Mouse (Mus musculus) kidney, embryonic 15.5 days (tissue): ENCODE measurements around the gene Ndufa6. TPM values are rescaled to one million over a fixed set of nuclear protein-coding genes. Genes with fewer than 3 reads are reported as not detected.
"Not testable (repeated sequence)": the region's sequence is repeated elsewhere in the genome, so short reads cannot be mapped to it uniquely, and the experiment has no call there.

Source experiments
- ATAC-seq: fragments of 200-750 bp; cut with Nextera tagmentation; replicated peaks from 2 replicates; pipeline ENCODE4 v1.8.0; 2017; ENCODE audit warnings: moderate TSS enrichment; ENCODE audit not compliant: low FRiP score
- H3K27ac ChIP-seq: fragments of 300-500 bp; sonication (generic); 2 replicates; pipeline ENCODE4 v1.5.1; 2015; ENCODE audit warnings: mild to moderate bottlenecking, inconsistent platforms
- H3K27me3 ChIP-seq: fragments of 300-500 bp; sonication (generic); 2 replicates; pipeline ENCODE4 v1.6.1; 2015; ENCODE audit warnings: inconsistent platforms
- H3K36me3 ChIP-seq: fragments of 300-500 bp; sonication (generic); 2 replicates; pipeline ENCODE4 v1.6.1; 2015; ENCODE audit warnings: inconsistent platforms
- H3K4me1 ChIP-seq: fragments of 300-500 bp; sonication (generic); 2 replicates; pipeline ENCODE4 v1.6.1; 2015; ENCODE audit warnings: inconsistent platforms
- H3K4me2 ChIP-seq: fragments of 300-500 bp; sonication (generic); 2 replicates; pipeline ENCODE4 v1.6.1; 2015; ENCODE audit warnings: moderate library complexity, mild to moderate bottlenecking, inconsistent platforms
- H3K4me3 ChIP-seq: fragments of 300-500 bp; sonication (generic); replicated peaks from 2 replicates; pipeline ENCODE4 v1.5.1; 2015; ENCODE audit warnings: mild to moderate bottlenecking, inconsistent platforms
- H3K9ac ChIP-seq: fragments of 300-500 bp; sonication (generic); 2 replicates; pipeline ENCODE4 v1.6.1; 2015; ENCODE audit warnings: mild to moderate bottlenecking, inconsistent platforms
- H3K9me3 ChIP-seq: fragments of 300-500 bp; sonication (generic); replicated peaks from 2 replicates; pipeline ENCODE4 v1.6.1; 2016; ENCODE audit warnings: inconsistent platforms
- WGBS: fragments of 180-500 bp; shearing (Covaris S2); methylation state at CpG from one replicate; pipeline ENCODE4 v1.1.7; 2015; ENCODE audit warnings: mixed read lengths; 5-methylcytosine and 5-hydroxymethylcytosine counted together
- polyA plus RNA-seq: library from polyadenylated mRNA; unstranded; fragments of >200 nt; fragmentation: Nextera tagmentation; extraction: Ambion mirVana; gene quantifications from 2 replicates; pipeline ENCODE4 v1.2.1, GENCODE M21; 2015

Gene Ndufa6
- polyA plus RNA-seq, 1 experiment from 2014 or later: 428 TPM

- not testable (repeated sequence) for H3K4me2 ChIP-seq, H3K27me3 ChIP-seq, H3K27ac ChIP-seq, H3K9ac ChIP-seq, ATAC-seq, H3K36me3 ChIP-seq, H3K4me3 ChIP-seq, H3K9me3 ChIP-seq
- WGBS: 51% methylated on average over 8 of the region's 12 CpGs
- peaks cover 14% of the 10 kb centered on the region for H3K4me1 ChIP-seq
Observed at GRCm38 (mm10) chr15:82363801-82364200, 9.7 kb upstream of the Ndufa6 start.

- Histone ChIP-seq H3K4me1 (peaks cover 18% of the 10 kb centered on the region), H3K27ac (peak overlapping the region; percentile 73; the same call in 1 of the 2 replicates), H3K4me3 (no peak overlapping the region), H3K36me3 (no peaks in the 10 kb centered on the region), H3K4me2 (no peak overlapping the region), H3K9ac (no peak overlapping the region), H3K9me3 (no peaks in the 10 kb centered on the region), H3K27me3 (no peaks in the 10 kb centered on the region)
- 55% methylated on average over 4 of the region's 4 CpGs for WGBS
- ATAC-seq: no peak
Observed at GRCm38 (mm10) chr15:82362234-82362633, 8.1 kb upstream of the Ndufa6 start.

- Histone ChIP-seq H3K9me3 (no peaks in the 10 kb centered on the region), H3K4me1 (peaks cover 18% of the 10 kb centered on the region), H3K9ac (no peak overlapping the region), H3K27ac (peak overlapping the region; percentile 73), H3K4me2 (no peak overlapping the region), H3K27me3 (no peaks in the 10 kb centered on the region), H3K36me3 (no peaks in the 10 kb centered on the region), H3K4me3 (no peak overlapping the region)
- 58% methylated on average over 11 of the region's 11 CpGs for WGBS
- ATAC-seq: peak; percentile 60; the same call in 1 of the 2 replicates
Observed at GRCm38 (mm10) chr15:82361459-82362018, 7.4 kb upstream of the Ndufa6 start.

- Histone ChIP-seq H3K9ac (no peak overlapping the region), H3K4me2 (peak overlapping the region; percentile 19; the same call in 1 of the 2 replicates), H3K27ac (peak overlapping the region; percentile 65), H3K27me3 (no peaks in the 10 kb centered on the region), H3K4me3 (no peak overlapping the region), H3K36me3 (no peaks in the 10 kb centered on the region), H3K9me3 (no peaks in the 10 kb centered on the region), H3K4me1 (peaks cover 23% of the 10 kb centered on the region)
- WGBS: 57% methylated on average over 22 of the region's 22 CpGs
- no peak for ATAC-seq
Observed at GRCm38 (mm10) chr15:82358431-82359260, 4.5 kb upstream of the Ndufa6 start.

GRCm38 (mm10) chr15:82353745-82354113 lies 393 bp downstream of the Ndufa6 start:
- Histone ChIP-seq H3K9ac (peak overlapping the region; percentile 99), H3K4me1 (peaks cover 30% of the 10 kb centered on the region), H3K4me2 (peak overlapping the region; percentile 85), H3K27me3 (no peaks in the 10 kb centered on the region), H3K27ac (peak overlapping the region; percentile 94), H3K36me3 (peaks cover 27% of the 10 kb centered on the region), H3K4me3 (peak overlapping the region; percentile 93), H3K9me3 (no peaks in the 10 kb centered on the region)
- WGBS: under 1% methylated on average over 23 of the region's 23 CpGs
- ATAC-seq: peak; percentile 52

GRCm38 (mm10) chr15:82353078-82353744 lies 911 bp downstream of the Ndufa6 start:
- H3K9ac ChIP-seq: peak overlapping the region; percentile 99
- H3K9me3 ChIP-seq: no peaks in the 10 kb centered on the region
- no peaks in the 10 kb centered on the region for H3K27me3 ChIP-seq
- WGBS: 23% methylated on average over 14 of the region's 14 CpGs
- H3K4me3 ChIP-seq: peak overlapping the region; percentile 93
- peaks cover 26% of the 10 kb centered on the region for H3K4me1 ChIP-seq
- H3K36me3 ChIP-seq: peaks cover 33% of the 10 kb centered on the region
- H3K27ac ChIP-seq: peak overlapping the region; percentile 94
- peak overlapping the region; percentile 85 for H3K4me2 ChIP-seq
- ATAC-seq: no peak

GRCm38 (mm10) chr15:82351480-82351879 lies 2.6 kb downstream of the Ndufa6 start:
- no peak overlapping the region for H3K4me3 ChIP-seq
- WGBS: 83% methylated on average over 3 of the region's 3 CpGs
- peaks cover 38% of the 10 kb centered on the region for H3K36me3 ChIP-seq
- no peak overlapping the region for H3K27ac ChIP-seq
- H3K27me3 ChIP-seq: no peaks in the 10 kb centered on the region
- 0 out of 2 replicates have a peak overlapping the region, but pooled peaks have one; percentile 85 for H3K4me2 ChIP-seq
- H3K9ac ChIP-seq: no peak overlapping the region
- H3K9me3 ChIP-seq: no peaks in the 10 kb centered on the region
- ATAC-seq: no peak
- H3K4me1 ChIP-seq: peaks cover 40% of the 10 kb centered on the region

GRCm38 (mm10) chr15:82350349-82350748 lies 3.8 kb downstream of the Ndufa6 start:
- peak overlapping the region; percentile 42 for H3K27ac ChIP-seq
- peaks cover 38% of the 10 kb centered on the region for H3K36me3 ChIP-seq
- no peak for ATAC-seq
- peaks cover 40% of the 10 kb centered on the region for H3K4me1 ChIP-seq
- no peak overlapping the region for H3K4me3 ChIP-seq
- 89% methylated on average over 4 of the region's 4 CpGs for WGBS
- no peaks in the 10 kb centered on the region for H3K9me3 ChIP-seq
- no peak overlapping the region for H3K9ac ChIP-seq
- H3K4me2 ChIP-seq: no peak overlapping the region
- H3K27me3 ChIP-seq: no peaks in the 10 kb centered on the region

- Histone ChIP-seq H3K9me3 (no peaks in the 10 kb centered on the region), H3K9ac (no peak overlapping the region), H3K36me3 (peaks cover 38% of the 10 kb centered on the region), H3K27ac (no peak overlapping the region), H3K4me3 (no peak overlapping the region), H3K4me2 (no peak overlapping the region), H3K4me1 (peaks cover 35% of the 10 kb centered on the region), H3K27me3 (no peaks in the 10 kb centered on the region)
- WGBS: 74% methylated on average over 2 of the region's 2 CpGs
- ATAC-seq: no peak
Observed at GRCm38 (mm10) chr15:82348999-82349341, 5.2 kb downstream of the Ndufa6 start.

GRCm38 (mm10) chr15:82348258-82348998 lies 5.7 kb downstream of the Ndufa6 start:
- Histone ChIP-seq H3K4me1 (peaks cover 39% of the 10 kb centered on the region), H3K27ac (no peak overlapping the region), H3K9me3 (no peaks in the 10 kb centered on the region), H3K4me3 (no peak overlapping the region), H3K9ac (no peak overlapping the region; the same call in 1 of the 2 replicates), H3K36me3 (peaks cover 38% of the 10 kb centered on the region), H3K4me2 (no peak overlapping the region), H3K27me3 (no peaks in the 10 kb centered on the region)
- no peak for ATAC-seq
- 88% methylated on average over 8 of the region's 8 CpGs for WGBS

GRCm38 (mm10) chr15:82347852-82348251 lies 6.3 kb downstream of the Ndufa6 start:
- 93% methylated on average over 12 of the region's 12 CpGs for WGBS
- Histone ChIP-seq H3K9ac (no peak overlapping the region), H3K27ac (0 out of 2 replicates have a peak overlapping the region, but pooled peaks have one; percentile 95), H3K4me1 (peaks cover 35% of the 10 kb centered on the region), H3K36me3 (peaks cover 38% of the 10 kb centered on the region), H3K9me3 (no peaks in the 10 kb centered on the region), H3K27me3 (no peaks in the 10 kb centered on the region), H3K4me3 (no peak overlapping the region; the same call in 1 of the 2 replicates), H3K4me2 (no peak overlapping the region)
- no peak for ATAC-seq
